Mouse (Mus musculus) intestine, embryonic 14.5 days (tissue): Measurements from ENCODE around the gene Snx1. TPM values are rescaled to one million over a fixed set of nuclear protein-coding genes. Genes with fewer than 3 reads are reported as not detected.
A peak's percentile ranks its signal among the peaks of the same experiment; 100 is the strongest.

Source experiments
- ATAC-seq: fragments of 200-750 bp; cut with Nextera tagmentation; replicated peaks from 2 replicates; pipeline ENCODE4 v1.8.0; 2017; ENCODE audit warnings: low read depth, moderate number of reproducible peaks, moderate TSS enrichment, moderate library complexity; ENCODE audit not compliant: low FRiP score, low TSS enrichment
- DNase-seq: peaks from one replicate; pipeline ENCODE4 v3.0.0-alpha.2; 2018; ENCODE audit warnings: low spot score
- H3K27ac ChIP-seq: fragments of 300-500 bp; sonication (generic); 2 replicates; pipeline ENCODE4 v1.5.1; 2014; ENCODE audit warnings: low read depth, mild to moderate bottlenecking, control low read depth
- H3K27me3 ChIP-seq: fragments of 300-500 bp; sonication (generic); replicated peaks from 2 replicates; pipeline ENCODE4 v1.6.1; 2014; ENCODE audit warnings: low read length, control low read depth; ENCODE audit not compliant: control insufficient read depth, insufficient read depth
- H3K36me3 ChIP-seq: fragments of 300-500 bp; sonication (generic); 2 replicates; pipeline ENCODE4 v1.6.1; 2014; ENCODE audit warnings: low read length, control low read depth; ENCODE audit not compliant: control insufficient read depth, insufficient read depth
- H3K4me1 ChIP-seq: fragments of 300-500 bp; sonication (generic); replicated peaks from 2 replicates; pipeline ENCODE4 v1.6.1; 2014; ENCODE audit warnings: low read length, control low read depth, mixed read lengths; ENCODE audit not compliant: control insufficient read depth, insufficient read depth
- H3K4me2 ChIP-seq: fragments of 300-500 bp; sonication (generic); 2 replicates; pipeline ENCODE4 v1.6.1; 2014; ENCODE audit warnings: low read length
- H3K4me3 ChIP-seq: fragments of 300-500 bp; sonication (generic); 2 replicates; pipeline ENCODE4 v1.5.1; 2014; ENCODE audit warnings: low read depth, low read length, control low read depth, mixed read lengths
- H3K9ac ChIP-seq: fragments of 300-500 bp; sonication (generic); 2 replicates; pipeline ENCODE4 v1.6.1; 2014; ENCODE audit warnings: mild to moderate bottlenecking, low read length
- H3K9me3 ChIP-seq: fragments of 300-500 bp; sonication (generic); 2 replicates; pipeline ENCODE4 v1.6.1; 2016; ENCODE audit warnings: low read length, control low read depth; ENCODE audit not compliant: control insufficient read depth
- WGBS: fragments of 180-500 bp; shearing (Covaris S2); extraction: QIAGEN DNeasy Blood & Tissue Kit; methylation state at CpG from one replicate; pipeline ENCODE4 v1.1.7; 2014; 5-methylcytosine and 5-hydroxymethylcytosine counted together
- polyA plus RNA-seq: library from polyadenylated mRNA; unstranded; fragments of >200 nt; fragmentation: Nextera tagmentation; extraction: Ambion mirVana; gene quantifications from 2 replicates; pipeline ENCODE4 v1.2.1, GENCODE M21; 2014

The Snx1 gene
- polyA plus RNA-seq, 1 experiment from 2014 or later = 136 TPM

DNA sequence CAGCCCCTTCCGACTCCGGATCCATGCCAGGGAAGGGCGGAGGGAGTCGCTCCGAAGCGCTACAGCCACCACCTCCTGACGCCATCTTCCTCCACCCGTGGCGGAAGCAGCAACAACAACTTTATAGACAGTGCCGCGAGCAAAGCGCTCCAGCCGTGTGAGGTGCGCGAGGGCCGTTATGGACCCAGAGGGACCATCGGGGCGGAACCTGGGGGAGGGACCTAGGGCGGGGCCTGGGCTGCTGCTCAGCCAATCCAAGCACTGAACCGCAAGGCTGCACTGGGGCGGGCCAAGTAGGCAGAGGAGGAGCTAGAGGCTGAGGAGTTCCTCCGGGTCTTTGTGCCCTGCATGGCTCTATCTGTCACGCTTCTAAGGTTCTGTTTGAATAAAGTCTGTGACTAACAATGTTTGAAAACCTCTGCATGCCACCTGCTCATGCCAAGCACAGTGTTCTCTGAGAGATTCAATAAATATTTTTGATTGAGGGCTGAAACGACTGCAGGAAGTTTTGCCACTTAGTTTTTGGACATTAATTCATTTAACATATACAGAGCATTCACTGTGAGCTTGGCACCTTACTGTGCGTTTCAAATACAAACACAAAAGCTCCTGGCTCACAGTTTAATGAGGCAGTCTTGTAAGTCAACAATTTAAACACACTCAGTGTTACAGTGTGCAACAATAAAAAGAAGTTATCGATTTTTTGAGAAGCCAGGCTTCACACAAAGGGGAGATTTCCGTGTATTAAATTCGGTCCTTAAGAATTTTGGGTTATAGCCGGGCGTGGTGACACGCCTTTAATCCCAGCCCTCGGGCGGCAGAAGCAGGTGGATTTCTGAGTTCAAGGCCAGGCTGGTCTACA, 1.5 kb downstream of the Snx1 start:
- peak; percentile 96 for ATAC-seq
- Histone ChIP-seq H3K27me3 (no peaks in the 10 kb centered on the region), H3K27ac (peak overlapping the region; percentile 86), H3K9ac (peak overlapping the region; percentile 83), H3K4me2 (peak overlapping the region; percentile 67), H3K36me3 (0 out of 2 replicates have a peak, but pooled peaks cover 2% of the 10 kb centered on the region), H3K4me3 (peak overlapping the region; percentile 83), H3K4me1 (peaks cover 15% of the 10 kb centered on the region), H3K9me3 (no peaks in the 10 kb centered on the region)
- peak; percentile 98 for DNase-seq
- 20% methylated on average over 33 of the region's 33 CpGs for WGBS

DNA sequence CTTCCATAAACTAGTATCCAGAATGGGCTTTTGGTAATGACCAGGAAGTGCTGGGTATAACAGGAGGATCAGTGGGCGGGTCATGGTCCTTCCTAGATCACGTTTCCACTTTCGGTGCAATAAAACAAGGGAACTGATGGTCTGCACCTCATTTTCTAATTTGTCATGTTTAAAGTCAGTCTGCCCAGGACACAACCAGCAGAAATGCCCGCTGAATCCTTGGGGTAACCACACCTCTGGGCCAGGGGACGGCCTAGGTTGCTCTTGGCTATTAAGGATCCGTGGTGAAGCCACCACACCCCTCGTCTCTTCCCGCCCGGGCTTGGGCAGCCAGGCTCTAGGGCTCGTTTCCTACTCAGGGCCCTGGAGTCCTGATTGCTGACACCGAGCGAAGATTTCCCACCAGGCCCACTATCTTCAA, 2.3 kb downstream of the Snx1 start:
- H3K9ac ChIP-seq = peak overlapping the region; percentile 83
- peak overlapping the region; percentile 86 for H3K27ac ChIP-seq
- H3K36me3 ChIP-seq = 0 out of 2 replicates have a peak, but pooled peaks cover 2% of the 10 kb centered on the region
- peak; percentile 21 for ATAC-seq
- WGBS = 0% methylated on average over 12 of the region's 12 CpGs
- peak overlapping the region; percentile 67 for H3K4me2 ChIP-seq
- H3K4me1 ChIP-seq = peaks cover 15% of the 10 kb centered on the region
- no peaks in the 10 kb centered on the region for H3K9me3 ChIP-seq
- no peak for DNase-seq
- H3K4me3 ChIP-seq = peak overlapping the region; percentile 83
- no peaks in the 10 kb centered on the region for H3K27me3 ChIP-seq

DNA sequence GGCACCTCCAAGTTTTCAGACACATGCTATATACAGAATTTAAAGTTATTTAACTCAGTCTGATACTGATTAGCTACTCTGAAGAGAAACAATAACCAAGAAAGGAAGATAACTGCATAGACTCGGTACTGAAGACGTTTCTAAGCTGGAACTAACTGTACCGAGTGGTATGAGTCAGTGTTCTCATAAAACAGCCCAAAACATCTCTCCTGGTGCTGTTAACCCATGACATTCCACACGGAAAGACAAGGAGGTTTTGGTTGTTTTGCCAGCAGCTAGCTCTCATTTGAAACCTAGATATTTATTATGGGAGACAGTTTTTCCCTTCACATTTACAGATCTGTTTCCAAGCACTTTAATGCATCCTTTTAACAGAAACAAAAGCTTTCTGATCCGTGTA, 2.7 kb downstream of the Snx1 start:
- H3K27ac ChIP-seq = no peak overlapping the region
- H3K4me1 ChIP-seq = peaks cover 15% of the 10 kb centered on the region
- no peaks in the 10 kb centered on the region for H3K27me3 ChIP-seq
- H3K36me3 ChIP-seq = 0 out of 2 replicates have a peak, but pooled peaks cover 2% of the 10 kb centered on the region
- DNase-seq (no peak), ATAC-seq (no peak)
- no peaks in the 10 kb centered on the region for H3K9me3 ChIP-seq
- peak overlapping the region; percentile 83 for H3K9ac ChIP-seq
- H3K4me3 ChIP-seq = peak overlapping the region; percentile 83
- peak overlapping the region; percentile 67 for H3K4me2 ChIP-seq
- 5% methylated on average over 5 of the region's 5 CpGs for WGBS

DNA sequence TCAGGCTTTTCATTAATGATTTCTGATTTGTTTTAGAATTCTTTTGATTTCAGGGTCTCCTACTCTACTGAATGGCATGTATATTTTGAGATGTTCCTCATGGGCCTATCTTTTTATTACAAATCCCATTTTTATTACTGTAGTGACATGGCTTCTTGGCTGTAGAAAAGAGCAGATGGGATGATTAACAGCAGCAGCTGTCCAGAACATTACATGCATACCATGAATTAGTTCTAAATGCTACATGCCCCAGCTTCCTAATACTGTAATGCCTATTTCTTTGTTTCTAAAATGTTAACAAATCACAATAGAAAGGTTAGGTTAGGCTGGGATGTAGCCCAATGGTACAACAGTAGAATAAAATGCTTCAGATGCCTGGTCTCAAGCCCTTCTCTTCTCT, 5.0 kb downstream of the Snx1 start:
- Histone ChIP-seq H3K9ac (no peak overlapping the region), H3K4me3 (no peak overlapping the region), H3K4me1 (peaks cover 9% of the 10 kb centered on the region; the same call in 1 of the 2 replicates), H3K4me2 (no peak overlapping the region), H3K9me3 (no peaks in the 10 kb centered on the region), H3K27ac (no peak overlapping the region), H3K27me3 (no peaks in the 10 kb centered on the region), H3K36me3 (peaks cover 3% of the 10 kb centered on the region; the same call in 1 of the 2 replicates)
- ATAC-seq (no peak), DNase-seq (no peak)

DNA sequence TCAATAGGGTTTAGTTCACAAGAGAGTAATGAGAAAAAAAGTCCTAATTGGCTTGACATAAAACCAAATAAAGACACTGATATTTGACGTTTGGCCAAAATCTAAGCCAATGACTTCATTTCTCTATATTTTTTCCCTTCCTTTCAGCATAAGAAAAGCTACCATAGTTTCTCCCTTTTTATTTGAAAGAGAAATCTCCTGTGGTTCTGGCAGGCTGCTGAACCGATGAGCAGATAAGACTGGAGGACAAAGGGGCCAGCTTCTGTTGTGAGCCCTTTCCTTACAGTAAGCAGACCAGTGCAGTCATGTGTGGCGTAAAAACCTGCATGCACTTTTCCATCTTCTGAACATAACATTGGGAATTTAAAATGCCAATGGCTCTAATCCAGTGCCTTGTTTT, 5.4 kb downstream of the Snx1 start:
- DNase-seq = no peak
- Histone ChIP-seq H3K4me2 (no peak overlapping the region), H3K36me3 (peaks cover 6% of the 10 kb centered on the region; the same call in 1 of the 2 replicates), H3K9ac (no peak overlapping the region), H3K4me3 (no peak overlapping the region), H3K27ac (no peak overlapping the region), H3K4me1 (peaks cover 9% of the 10 kb centered on the region; the same call in 1 of the 2 replicates), H3K27me3 (no peaks in the 10 kb centered on the region), H3K9me3 (no peaks in the 10 kb centered on the region)
- WGBS = 89% methylated on average over 3 of the region's 3 CpGs
- no peak for ATAC-seq

DNA sequence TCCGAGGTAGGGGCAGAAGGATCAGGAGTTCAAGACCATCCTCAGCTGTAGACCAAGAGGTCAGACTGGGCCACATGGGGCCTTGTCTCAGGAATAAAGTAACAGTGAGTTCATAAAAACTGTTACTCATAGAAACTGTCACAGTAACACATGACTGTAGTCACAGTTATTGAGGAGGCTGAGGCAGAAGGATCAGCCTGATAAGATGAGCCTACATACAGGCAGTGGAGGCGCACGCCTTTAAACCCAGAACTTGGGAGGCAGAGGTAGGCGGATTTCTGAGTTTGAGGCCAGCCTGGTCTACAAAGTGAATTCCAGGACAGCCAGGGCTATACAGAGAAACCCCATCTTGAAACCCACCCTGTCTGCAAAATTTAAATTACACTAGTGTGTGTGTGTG, 6.3 kb downstream of the Snx1 start:
- Histone ChIP-seq H3K27ac (no peak overlapping the region), H3K9ac (no peak overlapping the region), H3K27me3 (no peaks in the 10 kb centered on the region), H3K4me3 (no peak overlapping the region), H3K9me3 (no peaks in the 10 kb centered on the region), H3K4me2 (no peak overlapping the region), H3K36me3 (peaks cover 10% of the 10 kb centered on the region), H3K4me1 (peaks cover 6% of the 10 kb centered on the region; the same call in 1 of the 2 replicates)
- 89% methylated on average over 4 of the region's 4 CpGs for WGBS
- DNase-seq = no peak
- ATAC-seq = no peak

DNA sequence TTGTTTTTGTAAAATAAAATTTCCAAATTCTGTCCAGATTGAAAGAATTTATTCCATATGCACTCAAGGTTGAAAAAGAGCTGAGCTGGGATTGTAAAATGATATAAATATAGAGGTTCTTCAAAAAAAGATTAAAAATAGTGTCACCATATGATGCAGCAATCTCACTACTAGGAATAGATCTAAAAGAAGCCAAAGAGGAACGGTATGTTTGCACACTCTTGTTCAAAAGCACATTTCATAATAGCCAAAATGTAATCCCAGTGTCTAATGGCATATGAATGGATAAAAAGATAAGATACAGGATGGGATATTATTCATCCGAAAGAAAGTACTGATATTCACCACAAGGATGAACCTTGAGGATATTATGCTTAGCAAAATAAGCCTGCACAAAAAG, 6.9 kb downstream of the Snx1 start:
- Histone ChIP-seq H3K27ac (no peak overlapping the region), H3K9me3 (no peaks in the 10 kb centered on the region), H3K4me2 (no peak overlapping the region), H3K36me3 (peaks cover 15% of the 10 kb centered on the region), H3K4me3 (no peak overlapping the region), H3K4me1 (peaks cover 6% of the 10 kb centered on the region; the same call in 1 of the 2 replicates), H3K27me3 (no peaks in the 10 kb centered on the region), H3K9ac (no peak overlapping the region)
- DNase-seq = no peak
- ATAC-seq = no peak
- 96% methylated on average over 2 of the region's 2 CpGs for WGBS

DNA sequence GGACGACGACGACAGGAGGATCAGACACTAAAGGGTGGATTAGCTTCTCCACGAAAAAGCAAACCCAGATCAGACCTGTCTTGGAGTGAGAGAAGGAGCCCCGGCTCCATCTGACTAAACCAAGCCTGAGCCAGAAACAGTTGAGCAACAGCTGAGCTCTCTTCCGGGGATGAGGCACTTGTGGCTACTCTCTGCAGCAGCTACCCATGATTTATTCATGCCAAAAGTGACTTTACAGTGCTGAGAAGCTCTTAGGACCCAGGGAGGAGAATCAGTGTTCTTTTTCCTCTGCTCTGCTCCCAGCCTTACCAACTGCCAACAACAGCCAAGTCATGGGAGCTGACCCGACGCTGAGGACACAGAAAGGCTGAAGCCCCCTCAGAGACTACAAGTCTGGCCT, 9.5 kb downstream of the Snx1 start:
- no peak overlapping the region for H3K4me3 ChIP-seq
- 64% methylated on average over 8 of the region's 8 CpGs for WGBS
- DNase-seq (no peak), ATAC-seq (no peak)
- no peaks in the 10 kb centered on the region for H3K9me3 ChIP-seq
- no peak overlapping the region for H3K27ac ChIP-seq
- H3K36me3 ChIP-seq = peaks cover 28% of the 10 kb centered on the region
- no peaks in the 10 kb centered on the region for H3K4me1 ChIP-seq
- no peak overlapping the region for H3K9ac ChIP-seq
- no peaks in the 10 kb centered on the region for H3K27me3 ChIP-seq
- no peak overlapping the region for H3K4me2 ChIP-seq

DNA sequence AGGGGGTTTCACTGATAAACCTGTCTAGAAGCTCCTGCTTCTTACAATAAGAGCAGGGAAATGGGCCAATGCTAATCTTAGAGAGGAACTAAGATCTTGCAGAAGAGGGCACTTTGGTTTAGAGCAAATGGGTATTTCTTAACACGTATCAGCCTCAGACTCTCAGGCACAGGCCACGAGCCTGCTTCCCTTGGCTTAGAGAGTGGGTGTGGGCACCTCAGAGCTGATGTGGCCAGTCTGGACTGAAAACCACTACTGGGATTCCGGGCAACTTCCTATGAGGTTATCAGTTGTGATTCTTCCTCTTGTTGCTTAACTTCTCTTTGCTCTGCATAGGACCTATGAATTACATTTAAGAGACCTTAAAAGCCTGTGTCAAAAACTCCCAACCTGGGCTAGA, 12.0 kb downstream of the Snx1 start:
- Histone ChIP-seq H3K36me3 (peaks cover 31% of the 10 kb centered on the region), H3K9ac (no peak overlapping the region), H3K27ac (no peak overlapping the region), H3K9me3 (no peaks in the 10 kb centered on the region), H3K4me2 (no peak overlapping the region), H3K4me3 (no peak overlapping the region), H3K4me1 (no peaks in the 10 kb centered on the region), H3K27me3 (no peaks in the 10 kb centered on the region)
- DNase-seq = no peak
- WGBS = 96% methylated on average over 3 of the region's 3 CpGs
- no peak for ATAC-seq
